Mouse (Mus musculus) spleen, adult 2 months (tissue): Measurements from ENCODE around the gene Dlx5. TPM values are rescaled to one million over a fixed set of nuclear protein-coding genes. Genes with fewer than 3 reads are reported as not detected.

ENCODE experiments used
- DNase-seq, 2 experiments: peaks; one replicate each; pipeline versions ENCODE4 v3.0.0 to v3.0.0-alpha.2; 2012 to 2021; ENCODE audit warnings: low spot score in 2 of 2, low read depth in 1 of 2
- H3K27ac ChIP-seq: fragments of 200-500 bp; 2 replicates; pipeline ENCODE4 v1.5.1; 2012; ENCODE audit warnings: low read length, inconsistent platforms; ENCODE audit not compliant: insufficient read depth
- H3K27me3 ChIP-seq: fragments of 200-500 bp; 2 replicates; pipeline ENCODE4 v1.6.1; 2012; ENCODE audit warnings: mild to moderate bottlenecking, moderate library complexity, low read length, inconsistent platforms; ENCODE audit not compliant: control insufficient read depth, insufficient read depth
- H3K36me3 ChIP-seq: fragments of 200-500 bp; 2 replicates; pipeline ENCODE4 v1.6.1; 2012; ENCODE audit warnings: mild to moderate bottlenecking, low read length, inconsistent platforms; ENCODE audit not compliant: control insufficient read depth, insufficient read depth
- H3K4me1 ChIP-seq: fragments of 200-500 bp; 2 replicates; pipeline ENCODE4 v1.6.1; 2011; ENCODE audit warnings: inconsistent platforms; ENCODE audit not compliant: control insufficient read depth, insufficient read depth, insufficient read length
- H3K4me3 ChIP-seq: fragments of 200-500 bp; 2 replicates; pipeline ENCODE4 v1.5.1; 2011; ENCODE audit warnings: mild to moderate bottlenecking, inconsistent platforms; ENCODE audit not compliant: insufficient read depth, insufficient read length; ENCODE audit errors: extremely low read depth
- CTCF ChIP-seq: fragments of 200-500 bp; IDR thresholded peaks from 2 replicates; pipeline ENCODE4 v1.5.1; 2011; ENCODE audit warnings: mild to moderate bottlenecking, inconsistent platforms; ENCODE audit not compliant: insufficient read depth, insufficient read length, insufficient replicate concordance; ENCODE audit errors: extremely low read depth
- POLR2A ChIP-seq: fragments of 200-500 bp; IDR thresholded peaks from 2 replicates; pipeline ENCODE4 v1.6.1; 2011; ENCODE audit warnings: low read depth, low read length, inconsistent platforms
- WGBS: fragments of 180-500 bp; shearing (Covaris S2); methylation state at CpG from one replicate; pipeline ENCODE4 v1.1.7; 2018; 5-methylcytosine and 5-hydroxymethylcytosine counted together
- polyA plus RNA-seq: library from polyadenylated mRNA; depleted of rRNA; stranded (reverse); fragments of >200 nt; gene quantifications from 2 replicates; pipeline ENCODE4 v1.2.3, GENCODE M21; 2012

The Dlx5 gene
- polyA plus RNA-seq, 1 experiment: not detected

- no peak for TF ChIP-seq POLR2A
- TF ChIP-seq CTCF: no peak
- Histone ChIP-seq H3K36me3 (no peaks in the 10 kb centered on the region), H3K4me3 (no peak overlapping the region), H3K4me1 (no peaks in the 10 kb centered on the region), H3K27ac (no peak overlapping the region), H3K27me3 (peaks cover 14% of the 10 kb centered on the region)
- 5% methylated on average over 7 of the region's 7 CpGs for WGBS
- DNase-seq: no peak
Observed at GRCm38 (mm10) chr6:6870876-6871420, 10.9 kb downstream of the Dlx5 start.

- TF ChIP-seq CTCF: no peak
- TF ChIP-seq POLR2A: no peak
- Histone ChIP-seq H3K4me3 (no peak overlapping the region), H3K27me3 (peaks cover 13% of the 10 kb centered on the region), H3K27ac (no peak overlapping the region), H3K4me1 (no peaks in the 10 kb centered on the region), H3K36me3 (no peaks in the 10 kb centered on the region)
- no peak for DNase-seq
- 8% methylated on average over 11 of the region's 11 CpGs for WGBS
Observed at GRCm38 (mm10) chr6:6869961-6870800, 11.7 kb downstream of the Dlx5 start.

GRCm38 (mm10) chr6:6869041-6869685 lies 12.7 kb downstream of the Dlx5 start:
- peaks cover 14% of the 10 kb centered on the region for H3K27me3 ChIP-seq
- DNase-seq: no peak
- H3K4me1 ChIP-seq: no peaks in the 10 kb centered on the region
- no peak overlapping the region for H3K4me3 ChIP-seq
- WGBS: 7% methylated on average over 13 of the region's 13 CpGs
- TF ChIP-seq CTCF: no peak
- TF ChIP-seq POLR2A: no peak
- H3K36me3 ChIP-seq: no peaks in the 10 kb centered on the region
- no peak overlapping the region for H3K27ac ChIP-seq

GRCm38 (mm10) chr6:6867031-6867430 lies 14.9 kb downstream of the Dlx5 start:
- H3K4me3 ChIP-seq: no peak overlapping the region
- no peak for TF ChIP-seq POLR2A
- no peak for TF ChIP-seq CTCF
- no peak overlapping the region for H3K27ac ChIP-seq
- H3K36me3 ChIP-seq: no peaks in the 10 kb centered on the region
- DNase-seq: no peak
- WGBS: 3% methylated on average over 9 of the region's 9 CpGs
- H3K27me3 ChIP-seq: peaks cover 24% of the 10 kb centered on the region
- no peaks in the 10 kb centered on the region; the same call in 1 of the 2 replicates for H3K4me1 ChIP-seq

- TF ChIP-seq CTCF: no peak
- no peak for TF ChIP-seq POLR2A
- Histone ChIP-seq H3K27me3 (peaks cover 32% of the 10 kb centered on the region), H3K4me1 (no peaks in the 10 kb centered on the region; the same call in 1 of the 2 replicates), H3K27ac (no peak overlapping the region), H3K4me3 (no peak overlapping the region), H3K36me3 (no peaks in the 10 kb centered on the region)
- no peak for DNase-seq
- WGBS: 7% methylated on average over 36 of the region's 36 CpGs
Observed at GRCm38 (mm10) chr6:6864441-6865440, 17.1 kb downstream of the Dlx5 start.

GRCm38 (mm10) chr6:6863955-6864354 lies 17.9 kb downstream of the Dlx5 start:
- no peak for DNase-seq
- Histone ChIP-seq H3K4me1 (no peaks in the 10 kb centered on the region; the same call in 1 of the 2 replicates), H3K27me3 (peaks cover 32% of the 10 kb centered on the region), H3K4me3 (no peak overlapping the region), H3K36me3 (no peaks in the 10 kb centered on the region), H3K27ac (no peak overlapping the region)
- WGBS: 4% methylated on average over 20 of the region's 21 CpGs
- no peak for TF ChIP-seq POLR2A
- TF ChIP-seq CTCF: no peak
